Mouse (Mus musculus): ENCODE measurements at regions not wholly inside any gene's neighbourhood (a gene's known extent, or its start where the extent isn't known, plus 50 kb on each side); places are given as distances from the start of the nearest gene placed in this dataset.

DNA sequence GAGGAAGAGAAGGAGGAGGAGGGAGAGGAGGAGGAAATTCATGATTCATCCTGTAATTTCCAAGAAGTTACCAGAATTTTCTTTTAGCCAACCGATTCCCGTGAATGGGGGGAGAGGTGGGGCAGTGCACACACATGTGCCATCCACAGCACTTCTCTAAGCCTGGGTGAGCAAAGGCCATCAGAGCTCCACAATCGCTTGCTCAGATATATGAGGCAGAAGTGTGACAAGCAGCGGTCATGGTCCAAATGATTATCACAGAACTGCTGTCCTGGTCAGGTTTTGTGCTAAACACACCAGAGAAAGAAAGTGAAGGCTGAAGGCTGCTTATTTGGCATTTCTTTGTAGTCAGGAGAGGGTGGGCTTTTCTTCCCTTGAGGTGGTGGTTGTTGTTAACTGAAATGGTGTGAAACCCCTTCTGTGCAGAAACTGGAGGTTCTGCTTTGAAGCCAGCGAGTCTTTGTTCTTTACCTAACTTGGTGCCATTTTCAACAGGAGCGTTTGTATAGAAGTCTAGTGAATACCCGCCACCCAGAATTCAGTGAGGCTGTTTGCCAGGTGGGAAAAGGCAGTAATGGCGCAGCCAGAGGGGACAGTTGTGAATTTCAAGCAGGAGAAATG, 380.7 kb downstream of the Mllt3 start:
- Histone ChIP-seq H3K27me3 (replicated peaks; ENCODE audit: control insufficient read depth, insufficient read depth, low read length) (no peaks in the 10 kb centered on the region), H3K4me2 (ENCODE audit: low read length) (no peak overlapping the region), H3K9ac (replicated peaks; ENCODE audit: low read depth, low read length) (no peak overlapping the region), H3K4me3 (replicated peaks; ENCODE audit: low read length) (no peak overlapping the region), H3K27ac (ENCODE audit: low read length) (peak overlapping the region; percentile 38), H3K9me3 (ENCODE audit: control insufficient read depth, low read length) (no peaks in the 10 kb centered on the region), H3K36me3 (ENCODE audit: control insufficient read depth, insufficient read depth) (no peaks in the 10 kb centered on the region), H3K4me1 (replicated peaks; ENCODE audit: control insufficient read depth, insufficient read depth, low read length) (peaks cover 31% of the 10 kb centered on the region)
- 34% methylated on average over 8 of the region's 8 CpGs for WGBS
- no peak for ATAC-seq

DNA sequence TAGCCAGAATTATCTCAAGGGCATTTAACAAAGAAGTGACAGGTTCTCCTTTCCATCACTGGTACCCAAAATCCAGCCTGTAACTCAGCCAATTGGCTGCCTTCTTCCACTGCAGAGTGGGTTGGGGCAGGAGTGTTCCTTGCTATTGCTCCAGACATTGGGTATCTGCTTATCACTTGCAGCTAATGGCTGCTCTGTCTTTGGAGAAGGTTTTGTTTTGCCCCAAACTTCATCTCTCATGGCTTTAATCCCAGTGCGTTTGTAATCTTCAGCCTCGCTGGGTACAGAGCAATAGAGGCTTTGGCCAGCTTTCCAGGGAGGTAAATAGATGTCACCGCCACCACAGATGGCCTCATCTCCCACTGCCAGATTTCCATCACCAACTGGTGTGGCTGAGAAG, 381.9 kb downstream of the Mllt3 start:
- peak; percentile 74 for ATAC-seq
- Histone ChIP-seq H3K36me3 (ENCODE audit: control insufficient read depth, insufficient read depth) (no peaks in the 10 kb centered on the region), H3K9me3 (ENCODE audit: control insufficient read depth, low read length) (no peaks in the 10 kb centered on the region), H3K9ac (replicated peaks; ENCODE audit: low read depth, low read length) (no peak overlapping the region), H3K4me3 (replicated peaks; ENCODE audit: low read length) (no peak overlapping the region), H3K4me1 (replicated peaks; ENCODE audit: control insufficient read depth, insufficient read depth, low read length) (peaks cover 31% of the 10 kb centered on the region), H3K27ac (ENCODE audit: low read length) (peak overlapping the region; percentile 66), H3K27me3 (replicated peaks; ENCODE audit: control insufficient read depth, insufficient read depth, low read length) (no peaks in the 10 kb centered on the region), H3K4me2 (ENCODE audit: low read length) (no peak overlapping the region)
- 12% methylated on average over 3 of the region's 3 CpGs for WGBS

DNA sequence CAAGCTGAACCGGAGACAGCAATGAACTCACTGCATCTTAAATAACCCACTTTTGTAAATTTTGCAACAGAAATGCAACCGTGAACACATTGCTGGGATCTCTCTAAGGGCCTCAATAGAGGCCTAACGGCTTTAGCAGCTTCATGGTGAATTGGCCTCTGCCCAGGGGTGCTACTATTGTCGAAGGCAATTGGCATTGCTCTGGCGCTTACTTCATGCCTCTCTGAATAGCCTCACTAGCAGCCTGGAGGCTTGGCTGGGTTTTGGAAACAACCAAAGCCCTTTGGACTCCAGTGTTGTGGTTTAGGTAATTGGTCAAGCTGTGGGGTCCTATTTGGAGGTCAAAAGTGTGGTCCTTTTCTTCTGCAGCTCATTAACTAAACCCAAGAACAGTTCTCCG, 382.3 kb downstream of the Mllt3 start:
- H3K4me1 ChIP-seq (replicated peaks; ENCODE audit: control insufficient read depth, insufficient read depth, low read length), result peaks cover 31% of the 10 kb centered on the region
- H3K4me3 ChIP-seq (replicated peaks; ENCODE audit: low read length), result no peak overlapping the region
- 5% methylated on average over 6 of the region's 6 CpGs for WGBS
- peak overlapping the region; percentile 66 for H3K27ac ChIP-seq (ENCODE audit: low read length)
- H3K9me3 ChIP-seq (ENCODE audit: control insufficient read depth, low read length), result no peaks in the 10 kb centered on the region
- no peak overlapping the region for H3K4me2 ChIP-seq (ENCODE audit: low read length)
- H3K27me3 ChIP-seq (replicated peaks; ENCODE audit: control insufficient read depth, insufficient read depth, low read length), result no peaks in the 10 kb centered on the region
- H3K9ac ChIP-seq (replicated peaks; ENCODE audit: low read depth, low read length), result no peak overlapping the region
- peak; percentile 85 for ATAC-seq
- no peaks in the 10 kb centered on the region for H3K36me3 ChIP-seq (ENCODE audit: control insufficient read depth, insufficient read depth)

DNA sequence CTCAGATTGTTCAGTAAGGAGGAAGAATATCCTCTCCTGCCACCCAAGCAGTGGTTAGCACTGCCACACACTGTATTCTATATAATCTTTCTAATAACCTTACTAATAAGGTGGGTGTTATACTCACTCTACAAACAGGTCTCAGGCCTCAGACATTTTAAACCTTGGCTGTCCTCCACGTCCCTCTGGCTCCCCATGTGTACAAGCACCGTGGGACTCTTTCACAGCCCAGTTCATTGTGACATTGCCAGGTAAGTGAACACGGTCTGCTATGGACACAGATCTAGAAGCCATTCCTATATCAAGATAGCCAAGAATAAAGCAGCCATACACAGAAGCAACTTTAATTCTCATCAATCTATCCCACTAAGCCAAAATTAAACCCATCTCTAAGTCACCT, 382.8 kb downstream of the Mllt3 start:
- Histone ChIP-seq H3K27ac (ENCODE audit: low read length) (peak overlapping the region; percentile 66), H3K4me2 (ENCODE audit: low read length) (no peak overlapping the region), H3K27me3 (replicated peaks; ENCODE audit: control insufficient read depth, insufficient read depth, low read length) (no peaks in the 10 kb centered on the region), H3K36me3 (ENCODE audit: control insufficient read depth, insufficient read depth) (no peaks in the 10 kb centered on the region), H3K4me1 (replicated peaks; ENCODE audit: control insufficient read depth, insufficient read depth, low read length) (peaks cover 31% of the 10 kb centered on the region), H3K9me3 (ENCODE audit: control insufficient read depth, low read length) (no peaks in the 10 kb centered on the region), H3K4me3 (replicated peaks; ENCODE audit: low read length) (no peak overlapping the region), H3K9ac (replicated peaks; ENCODE audit: low read depth, low read length) (no peak overlapping the region)
- peak; percentile 23 for ATAC-seq
- 19% methylated on average over 3 of the region's 3 CpGs for WGBS

DNA sequence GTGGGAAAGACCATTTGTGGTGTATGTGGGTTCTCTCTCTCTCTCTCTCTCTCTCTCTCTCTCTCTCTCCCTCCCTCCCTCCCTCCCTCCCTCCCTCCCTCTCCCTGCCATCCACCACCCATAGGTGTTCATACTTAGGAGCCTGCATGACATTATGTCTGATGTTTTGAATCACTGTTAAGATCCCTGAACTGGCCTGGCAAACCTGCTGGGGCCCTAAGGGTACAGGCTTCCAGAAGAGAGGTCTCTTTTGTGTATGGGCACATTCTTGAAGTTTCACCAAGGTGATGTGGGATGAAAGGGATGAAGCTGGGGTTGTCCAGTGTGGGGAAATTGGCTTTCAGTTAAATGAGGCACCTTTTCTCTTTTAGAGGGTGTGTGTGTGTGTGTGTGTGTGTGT, 384.2 kb downstream of the Mllt3 start:
- Histone ChIP-seq H3K36me3 (ENCODE audit: control insufficient read depth, insufficient read depth) (no peaks in the 10 kb centered on the region), H3K4me2 (ENCODE audit: low read length) (no peak overlapping the region; the same call in 1 of the 2 replicates), H3K4me3 (replicated peaks; ENCODE audit: low read length) (no peak overlapping the region), H3K9ac (replicated peaks; ENCODE audit: low read depth, low read length) (no peak overlapping the region), H3K9me3 (ENCODE audit: control insufficient read depth, low read length) (no peaks in the 10 kb centered on the region), H3K4me1 (replicated peaks; ENCODE audit: control insufficient read depth, insufficient read depth, low read length) (peaks cover 29% of the 10 kb centered on the region), H3K27me3 (replicated peaks; ENCODE audit: control insufficient read depth, insufficient read depth, low read length) (no peaks in the 10 kb centered on the region), H3K27ac (ENCODE audit: low read length) (no peak overlapping the region)
- no peak; the same call in 1 of the 2 replicates for ATAC-seq

DNA sequence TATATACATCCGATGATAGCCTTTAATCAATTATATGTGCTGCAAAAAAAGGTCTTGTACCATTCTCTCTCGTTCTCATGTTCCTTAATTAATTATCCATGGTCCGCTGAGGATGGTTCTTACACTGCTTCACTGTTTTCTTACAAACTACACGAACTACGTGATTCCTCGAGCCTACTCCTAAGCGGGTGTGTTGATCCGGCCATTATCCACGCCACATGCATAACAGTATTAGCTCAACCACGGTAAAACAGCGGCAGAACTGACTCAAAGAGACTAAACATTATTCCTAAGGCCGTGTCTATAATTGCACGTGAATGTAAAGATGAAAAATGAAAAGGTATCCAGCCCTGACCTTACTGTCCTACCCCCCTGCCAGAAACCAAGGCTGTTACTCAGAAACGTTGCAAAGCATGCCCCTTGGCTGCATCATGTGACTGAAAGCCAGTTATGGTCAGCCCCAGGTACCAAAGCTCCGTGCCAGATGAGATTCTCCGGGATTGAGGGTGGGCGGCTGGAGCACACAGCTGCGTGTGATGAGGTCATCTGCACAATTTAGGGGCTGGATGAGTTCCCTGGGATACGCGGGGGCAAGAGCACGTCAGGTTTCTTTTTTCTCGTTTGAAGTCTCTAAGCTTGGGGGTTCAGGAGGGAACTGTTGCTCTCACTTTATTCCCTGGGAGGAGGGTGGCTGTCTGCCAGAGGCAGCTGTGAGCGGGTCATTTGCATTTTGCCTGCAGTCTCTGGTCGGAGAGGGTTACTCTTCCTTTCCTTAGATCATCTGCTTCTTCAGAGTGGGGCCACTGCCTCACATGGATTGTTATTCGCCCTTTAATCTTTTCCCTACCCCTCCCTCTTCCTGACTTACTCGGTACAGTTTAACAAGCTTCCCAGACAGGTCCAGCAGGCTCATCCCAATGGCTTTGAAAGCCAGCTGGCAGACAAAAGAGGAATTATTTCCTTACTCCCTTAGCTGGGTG, 384.9 kb downstream of the Mllt3 start:
- 3% methylated on average over 26 of the region's 26 CpGs for WGBS
- H3K9ac ChIP-seq (replicated peaks; ENCODE audit: low read depth, low read length), result no peak overlapping the region; the same call in 1 of the 2 replicates
- peak overlapping the region; percentile 54 for H3K4me2 ChIP-seq (ENCODE audit: low read length)
- peak overlapping the region; percentile 26 for H3K4me3 ChIP-seq (replicated peaks; ENCODE audit: low read length)
- H3K36me3 ChIP-seq (ENCODE audit: control insufficient read depth, insufficient read depth), result no peaks in the 10 kb centered on the region
- H3K4me1 ChIP-seq (replicated peaks; ENCODE audit: control insufficient read depth, insufficient read depth, low read length), result peaks cover 29% of the 10 kb centered on the region
- ATAC-seq, result peak; percentile 41
- H3K27me3 ChIP-seq (replicated peaks; ENCODE audit: control insufficient read depth, insufficient read depth, low read length), result no peaks in the 10 kb centered on the region
- H3K27ac ChIP-seq (ENCODE audit: low read length), result peak overlapping the region; percentile 62; the same call in 1 of the 2 replicates
- no peaks in the 10 kb centered on the region for H3K9me3 ChIP-seq (ENCODE audit: control insufficient read depth, low read length)

DNA sequence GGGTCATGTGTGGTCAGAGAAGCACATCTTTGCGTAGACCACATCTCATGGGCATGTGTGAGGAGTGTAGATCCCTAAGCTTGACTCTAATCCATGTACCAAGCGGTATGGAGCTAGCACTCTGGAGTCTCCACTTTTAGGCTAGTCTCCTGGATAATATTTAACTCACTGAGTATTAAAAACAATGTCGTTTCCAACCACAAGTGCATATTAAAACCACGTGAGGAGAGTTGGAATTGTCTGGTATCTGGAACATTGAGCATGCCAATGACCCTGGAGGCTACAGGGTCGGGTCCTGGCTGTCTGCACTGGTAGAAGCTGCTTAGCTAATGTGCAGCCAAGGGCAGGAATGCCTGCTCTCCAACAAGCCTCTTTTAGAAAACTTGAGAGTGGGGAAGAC, 391.2 kb downstream of the Mllt3 start:
- no peaks in the 10 kb centered on the region for H3K36me3 ChIP-seq (ENCODE audit: control insufficient read depth, insufficient read depth)
- 90% methylated on average over 5 of the region's 5 CpGs for whole genome bisulfite sequencing
- no peak overlapping the region for H3K4me2 ChIP-seq (ENCODE audit: low read length)
- no peak overlapping the region for H3K4me3 ChIP-seq (replicated peaks; ENCODE audit: low read length)
- H3K4me1 ChIP-seq (replicated peaks; ENCODE audit: control insufficient read depth, insufficient read depth, low read length), result peaks cover 5% of the 10 kb centered on the region; the same call in 1 of the 2 replicates
- H3K9me3 ChIP-seq (ENCODE audit: control insufficient read depth, low read length), result no peaks in the 10 kb centered on the region
- no peaks in the 10 kb centered on the region for H3K27me3 ChIP-seq (replicated peaks; ENCODE audit: control insufficient read depth, insufficient read depth, low read length)
- no peak for ATAC-seq
- no peak overlapping the region for H3K9ac ChIP-seq (replicated peaks; ENCODE audit: low read depth, low read length)
- no peak overlapping the region for H3K27ac ChIP-seq (ENCODE audit: low read length)

DNA sequence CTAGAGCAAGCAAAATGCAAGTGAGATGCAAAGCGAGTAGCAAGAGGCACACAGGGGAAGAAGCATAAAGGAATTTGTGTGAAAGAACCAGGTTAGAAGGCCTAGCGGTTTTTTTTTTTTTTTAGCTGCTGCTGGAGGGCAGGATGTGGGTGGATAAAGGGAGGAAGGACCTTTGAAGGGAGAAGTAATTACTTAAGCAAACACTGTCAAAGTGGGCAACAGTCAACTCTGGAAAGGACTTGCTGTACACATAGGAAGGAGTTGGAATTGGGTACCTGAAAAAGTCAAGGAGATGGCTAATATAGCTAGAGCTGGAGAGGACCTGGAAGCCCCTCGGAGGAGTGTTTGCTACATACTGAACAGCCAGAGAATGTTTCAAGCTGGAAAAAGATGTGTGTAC, 391.6 kb downstream of the Mllt3 start:
- Histone ChIP-seq H3K27me3 (replicated peaks; ENCODE audit: control insufficient read depth, insufficient read depth, low read length) (no peaks in the 10 kb centered on the region), H3K4me1 (replicated peaks; ENCODE audit: control insufficient read depth, insufficient read depth, low read length) (peaks cover 5% of the 10 kb centered on the region; the same call in 1 of the 2 replicates), H3K4me3 (replicated peaks; ENCODE audit: low read length) (no peak overlapping the region), H3K36me3 (ENCODE audit: control insufficient read depth, insufficient read depth) (no peaks in the 10 kb centered on the region), H3K27ac (ENCODE audit: low read length) (no peak overlapping the region), H3K9me3 (ENCODE audit: control insufficient read depth, low read length) (no peaks in the 10 kb centered on the region), H3K4me2 (ENCODE audit: low read length) (no peak overlapping the region), H3K9ac (replicated peaks; ENCODE audit: low read depth, low read length) (no peak overlapping the region)
- ATAC-seq, result no peak
- 84% methylated on average over 3 of the region's 3 CpGs for WGBS

DNA sequence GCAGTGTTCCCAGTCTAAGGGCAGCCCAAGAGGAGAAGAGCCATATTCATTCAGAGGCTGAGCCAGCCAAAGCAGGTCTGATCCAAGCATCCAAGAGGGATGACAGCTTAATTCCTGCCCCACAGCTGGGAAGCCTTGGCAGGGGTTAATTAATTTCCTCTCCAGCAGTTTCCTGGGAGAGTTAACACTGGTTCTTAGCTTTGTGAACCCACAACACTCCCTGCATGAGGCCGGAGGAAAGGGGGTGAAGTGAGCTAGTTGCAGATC, 394.9 kb downstream of the Mllt3 start:
- Histone ChIP-seq H3K36me3 (ENCODE audit: control insufficient read depth, insufficient read depth) (no peaks in the 10 kb centered on the region), H3K4me1 (replicated peaks; ENCODE audit: control insufficient read depth, insufficient read depth, low read length) (peaks cover 5% of the 10 kb centered on the region; the same call in 1 of the 2 replicates), H3K27me3 (replicated peaks; ENCODE audit: control insufficient read depth, insufficient read depth, low read length) (no peaks in the 10 kb centered on the region), H3K4me2 (ENCODE audit: low read length) (no peak overlapping the region), H3K4me3 (replicated peaks; ENCODE audit: low read length) (no peak overlapping the region), H3K9ac (replicated peaks; ENCODE audit: low read depth, low read length) (no peak overlapping the region), H3K9me3 (ENCODE audit: control insufficient read depth, low read length) (no peaks in the 10 kb centered on the region), H3K27ac (ENCODE audit: low read length) (no peak overlapping the region)
- peak; percentile 67; the same call in 1 of the 2 replicates for ATAC-seq
- WGBS, result 0% methylated on average over 1 of the region's 1 CpGs

Measured in forebrain, embryonic 16.5 days (tissue).